Mouse (Mus musculus) pancreas, adult 10 weeks (tissue): ENCODE data around the gene Dnah14. TPM values are rescaled to one million over a fixed set of nuclear protein-coding genes. Genes with fewer than 3 reads are reported as not detected.

Experiments
- polyA plus RNA-seq: library from polyadenylated mRNA; stranded (reverse); fragments of 350-450 nt; fragmentation: Illumina TruSeq; extraction: RNeasy Lipid Tissue Mini Kit (QIAGEN cat#74804); gene quantifications from one replicate; pipeline ENCODE4 v1.2.3, GENCODE M21; 2015; ENCODE audit warnings: low read depth, low replicate concordance; ENCODE audit not compliant: insufficient read depth

Gene Dnah14
- not detected for polyA plus RNA-seq

GRCm38 (mm10) chr1:181576322-181576721 lies at the start of gene Dnah14:
Gene Dnah14 (plus strand): TSS chr1:181576559.

DNA sequence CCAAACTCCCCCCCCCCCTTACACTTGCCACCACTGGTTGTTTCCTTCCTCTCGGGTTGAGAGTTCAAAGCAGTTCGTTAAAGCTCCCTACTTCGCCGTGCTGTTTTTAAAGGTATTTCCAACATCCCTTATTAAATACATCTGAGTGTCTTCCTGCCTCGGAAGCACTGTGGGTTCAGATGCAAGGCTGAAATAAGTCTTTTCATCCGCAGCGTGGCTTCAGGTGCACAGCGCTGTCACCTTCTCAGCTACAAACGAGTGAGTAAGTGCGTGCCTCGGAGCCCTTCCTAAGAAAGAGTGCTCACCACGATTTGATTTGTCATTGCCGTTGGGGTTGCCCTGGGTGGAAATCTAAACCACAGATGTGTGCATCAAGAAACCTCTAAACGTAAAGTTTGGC lies 266.4 kb downstream of the Dnah14 start, which contains the start of gene Lbr:
Gene Lbr, minus strand, starts transcription at position 266 of the 400 bp plus-strand sequence.

Other genes starting within 250 kb of the Dnah14 start
- gene Cnih3, start 223.9 kb upstream of the Dnah14 start, polyA plus RNA-seq, result not detected
- gene Ccdc121, start 65.1 kb upstream of the Dnah14 start, polyA plus RNA-seq, result not detected